Mouse (Mus musculus): ENCODE data around the gene Gm20388.

The Gm20388 gene

DNA sequence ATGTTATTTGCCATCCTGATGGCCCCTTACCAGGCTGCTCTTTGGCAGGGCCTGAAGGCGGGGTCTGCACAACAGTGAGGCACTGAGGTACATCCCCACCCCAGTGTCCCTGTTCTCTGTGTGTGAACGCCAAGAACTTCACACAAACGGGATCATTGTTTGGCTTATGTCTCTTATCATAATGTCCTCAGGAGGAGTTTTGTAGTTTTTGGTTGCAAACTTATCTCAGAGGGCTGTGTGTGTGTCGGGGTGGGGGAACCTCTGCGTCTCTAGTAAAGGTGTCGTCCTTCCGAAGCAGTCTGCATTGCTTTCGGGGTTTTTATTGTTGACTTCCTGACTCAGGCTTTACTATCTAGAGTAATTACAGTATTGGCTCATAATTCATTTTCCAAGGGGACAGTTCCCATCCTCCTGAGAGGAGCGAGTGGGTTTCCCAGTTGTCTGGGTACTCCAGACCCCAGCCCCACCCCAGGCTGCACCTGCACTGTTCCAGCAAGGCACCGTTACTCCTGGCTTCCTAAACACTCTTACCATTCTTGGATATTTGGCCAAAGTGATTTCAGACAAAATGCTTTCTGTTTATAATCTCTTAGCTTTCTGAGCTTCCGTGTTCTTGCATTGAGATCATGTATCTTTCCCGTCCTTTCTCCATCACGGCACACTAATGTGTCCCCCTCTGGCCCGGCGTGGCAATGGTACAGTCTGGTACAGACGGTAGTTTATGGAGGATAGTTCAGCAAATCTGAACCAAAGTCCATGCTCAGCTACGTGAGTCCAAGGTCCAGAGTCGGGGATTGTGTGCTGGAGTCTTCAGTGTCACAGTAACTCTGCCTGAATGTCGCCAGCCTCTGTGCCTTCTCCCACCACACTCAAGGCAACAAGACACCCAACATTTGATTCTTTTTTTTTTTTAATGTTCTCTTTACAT lies 3909.3 kb downstream of the Gm20388 start:
- DNase-seq (ENCODE audit: extremely low spot score, low read depth, low spot score) = no peak

DNA sequence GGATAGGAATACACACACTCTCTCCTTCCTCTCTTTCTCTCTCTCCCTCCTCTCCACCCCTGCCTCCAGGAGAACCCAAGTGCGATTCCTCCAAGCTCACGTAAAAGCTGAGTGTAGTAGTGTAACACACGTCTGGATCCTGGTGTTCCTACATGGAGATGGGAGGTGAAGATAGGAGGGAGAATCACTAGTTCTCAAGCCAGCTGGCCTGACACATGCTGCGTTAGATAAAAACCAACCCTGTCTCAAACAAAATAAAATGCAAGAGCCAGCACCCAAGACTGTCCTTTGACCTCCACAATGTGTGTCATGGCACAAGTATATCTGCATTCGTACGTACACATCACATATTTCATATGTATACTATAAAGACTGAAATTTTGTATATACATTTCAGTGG lies 3910.1 kb downstream of the Gm20388 start:
- no peak for DNase-seq (ENCODE audit: extremely low spot score, low read depth, low spot score)

GRCm38 (mm10) chr8:123823111-123823510 lies 3912.5 kb downstream of the Gm20388 start:
- no peak for DNase-seq (ENCODE audit: extremely low spot score, low read depth, low spot score)

- no peak for DNase-seq (ENCODE audit: extremely low spot score, low read depth, low spot score)
These were observed 3913.0 kb downstream of the Gm20388 start for GRCm38 (mm10) chr8:123823532-123824123.

DNA sequence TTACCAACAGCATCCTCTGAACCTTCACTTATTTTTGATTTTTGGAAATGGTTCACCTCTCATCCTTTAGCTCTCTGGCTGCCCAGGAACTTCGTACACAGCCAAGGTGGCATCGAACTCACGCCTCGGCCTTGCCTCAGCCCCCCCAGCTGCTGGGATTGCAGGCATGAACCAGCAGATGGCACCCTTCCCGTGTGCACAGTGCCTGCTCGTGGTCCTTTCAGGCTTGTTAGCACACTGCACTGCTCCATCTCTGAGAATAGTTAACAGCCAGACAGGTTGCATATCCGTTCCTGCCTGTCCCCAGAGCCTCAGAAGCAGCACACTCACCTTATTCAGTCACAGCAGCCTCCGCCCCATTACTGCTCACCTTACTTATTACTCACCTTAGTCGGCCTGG lies 3915.4 kb downstream of the Gm20388 start:
- DNase-seq (ENCODE audit: extremely low spot score, low read depth, low spot score) = no peak

DNA sequence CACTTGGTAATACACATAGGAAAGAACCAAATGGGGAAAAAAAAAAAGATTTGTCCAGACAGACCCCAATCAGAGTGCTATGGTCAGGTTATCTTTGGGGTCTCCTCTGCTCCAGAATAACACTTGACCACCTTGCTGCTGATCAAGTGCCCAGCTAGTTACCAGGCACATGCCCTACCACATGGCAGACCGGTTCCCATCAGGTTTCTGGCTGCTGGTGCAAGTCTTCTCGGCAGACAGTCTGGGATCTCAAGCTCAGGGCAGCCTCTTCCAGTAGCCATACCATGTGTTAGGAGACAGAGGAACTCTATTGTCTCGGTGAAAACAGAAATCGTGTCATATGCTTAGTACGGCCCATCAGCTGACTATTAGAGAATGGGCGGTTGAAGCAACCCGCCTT lies 3916.1 kb downstream of the Gm20388 start:
- DNase-seq (ENCODE audit: extremely low spot score, low read depth, low spot score) = no peak

DNA sequence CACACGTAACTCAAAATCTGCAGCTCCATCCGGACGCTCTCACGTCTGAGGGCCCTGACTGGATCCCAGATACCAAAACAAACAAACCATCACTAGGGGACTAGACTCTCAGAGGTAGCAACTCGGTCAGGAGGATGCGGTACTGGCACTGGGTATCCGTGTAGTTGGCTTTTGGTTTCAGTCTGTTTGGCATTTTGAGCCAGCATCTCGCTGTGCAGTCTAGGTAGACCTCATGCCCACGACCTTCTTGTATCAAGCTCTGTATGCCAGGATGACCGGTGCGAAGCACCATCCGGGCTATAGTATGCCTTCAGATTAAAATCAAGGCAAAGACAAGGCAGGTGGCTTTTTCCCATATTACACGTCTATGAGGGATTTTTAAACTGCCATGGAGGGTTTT lies 3916.9 kb downstream of the Gm20388 start:
- DNase-seq (ENCODE audit: extremely low spot score, low read depth, low spot score) = no peak

- no peak for DNase-seq (ENCODE audit: extremely low spot score, low read depth, low spot score)
These were observed 3922.1 kb downstream of the Gm20388 start for GRCm38 (mm10) chr8:123832757-123833156.

DNA sequence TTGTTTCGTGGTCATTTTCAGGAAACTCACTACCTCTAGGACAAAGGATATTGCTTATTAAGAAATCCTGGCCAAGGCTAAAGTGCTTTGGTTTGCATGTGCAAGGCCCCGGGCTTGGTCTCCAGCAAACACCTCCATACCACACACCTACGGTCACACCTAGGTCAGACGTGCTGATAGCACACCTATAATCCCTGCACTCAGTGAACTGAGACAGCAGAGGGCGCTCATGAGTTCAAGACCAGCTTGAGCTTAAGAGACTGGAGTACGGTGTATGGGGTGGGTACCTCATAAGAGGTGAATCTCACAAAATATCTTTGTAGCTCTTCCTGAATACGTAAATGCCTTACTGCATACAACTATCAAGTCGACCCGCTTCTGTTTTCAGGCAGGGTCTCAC lies 3924.8 kb downstream of the Gm20388 start:
- no peak for DNase-seq (ENCODE audit: extremely low spot score, low read depth, low spot score)

- DNase-seq (ENCODE audit: extremely low spot score, low read depth, low spot score) = no peak
These were observed 3925.7 kb downstream of the Gm20388 start for GRCm38 (mm10) chr8:123836354-123836753.

GRCm38 (mm10) chr8:123838496-123838895 lies 3927.9 kb downstream of the Gm20388 start:
- DNase-seq (ENCODE audit: extremely low spot score, low read depth, low spot score) = no peak

DNA sequence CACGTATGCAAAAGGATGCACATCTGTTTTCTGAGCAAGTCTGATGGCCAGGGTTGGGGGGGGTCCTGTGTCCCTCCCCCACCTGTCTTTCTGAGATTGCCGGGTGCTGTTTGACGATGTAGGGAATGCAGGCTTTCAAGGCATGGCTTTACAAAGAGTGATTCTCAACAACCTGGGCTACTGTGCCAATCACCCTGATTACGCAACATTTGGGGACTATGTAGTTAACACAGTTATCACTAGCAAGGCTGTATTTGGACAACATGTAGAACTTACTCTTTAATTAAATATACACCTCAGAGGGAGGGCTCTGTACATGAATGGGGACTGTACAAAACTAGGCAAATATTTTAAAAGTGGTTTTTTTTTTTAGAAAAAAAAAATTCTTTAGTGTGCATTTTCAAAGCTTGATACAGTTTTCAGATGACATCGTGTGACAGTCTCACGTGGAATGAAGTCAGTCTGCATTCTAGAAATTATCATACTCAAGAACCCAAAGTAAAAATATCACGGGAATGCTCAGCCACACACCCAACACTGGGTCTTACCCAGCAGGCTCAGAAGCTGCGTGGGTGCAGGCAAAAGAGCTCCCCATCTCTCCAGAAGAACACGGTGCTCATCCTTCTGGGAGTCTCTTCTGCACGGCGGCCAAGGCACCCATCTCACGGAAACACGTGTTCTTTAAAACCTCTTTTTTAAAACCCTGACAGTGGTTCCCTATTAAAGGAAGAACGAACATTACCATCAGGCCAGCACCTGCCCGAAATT lies 3930.1 kb downstream of the Gm20388 start:
- no peak for DNase-seq (ENCODE audit: extremely low spot score, low read depth, low spot score)

GRCm38 (mm10) chr8:123842086-123842485 lies 3931.4 kb downstream of the Gm20388 start:
- DNase-seq (ENCODE audit: extremely low spot score, low read depth, low spot score) = no peak

- DNase-seq (ENCODE audit: extremely low spot score, low read depth, low spot score) = no peak
These were observed 3933.7 kb downstream of the Gm20388 start for GRCm38 (mm10) chr8:123844341-123844740.

- no peak for DNase-seq (ENCODE audit: extremely low spot score, low read depth, low spot score)
These were observed 3934.5 kb downstream of the Gm20388 start for GRCm38 (mm10) chr8:123845114-123845513.

GRCm38 (mm10) chr8:123845991-123846390 lies 3935.3 kb downstream of the Gm20388 start:
- DNase-seq (ENCODE audit: extremely low spot score, low read depth, low spot score) = no peak

DNA sequence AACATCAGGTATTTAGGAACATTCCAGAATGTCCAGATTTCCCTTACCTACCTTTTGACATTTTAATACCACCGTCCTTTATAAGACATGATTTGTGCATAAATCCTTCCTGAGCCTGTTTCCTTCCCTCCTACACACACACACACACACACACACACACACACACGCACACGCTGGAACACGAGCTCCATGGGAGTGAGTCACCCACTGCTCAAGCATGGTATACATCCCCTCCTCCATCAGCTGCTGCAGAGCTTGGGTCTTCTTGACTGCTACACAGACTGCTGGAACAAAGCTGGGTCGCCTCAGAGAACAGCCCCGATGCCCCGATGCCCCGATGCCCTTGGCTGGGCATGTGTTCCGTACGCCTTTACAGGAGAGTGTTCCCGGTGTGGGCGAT lies 3935.9 kb downstream of the Gm20388 start:
- no peak for DNase-seq (ENCODE audit: extremely low spot score, low read depth, low spot score)

GRCm38 (mm10) chr8:123847546-123847945 lies 3936.9 kb downstream of the Gm20388 start:
- DNase-seq (ENCODE audit: extremely low spot score, low read depth, low spot score) = no peak

- no peak for DNase-seq (ENCODE audit: extremely low spot score, low read depth, low spot score)
These were observed 3938.7 kb downstream of the Gm20388 start for GRCm38 (mm10) chr8:123849352-123849751.

DNA sequence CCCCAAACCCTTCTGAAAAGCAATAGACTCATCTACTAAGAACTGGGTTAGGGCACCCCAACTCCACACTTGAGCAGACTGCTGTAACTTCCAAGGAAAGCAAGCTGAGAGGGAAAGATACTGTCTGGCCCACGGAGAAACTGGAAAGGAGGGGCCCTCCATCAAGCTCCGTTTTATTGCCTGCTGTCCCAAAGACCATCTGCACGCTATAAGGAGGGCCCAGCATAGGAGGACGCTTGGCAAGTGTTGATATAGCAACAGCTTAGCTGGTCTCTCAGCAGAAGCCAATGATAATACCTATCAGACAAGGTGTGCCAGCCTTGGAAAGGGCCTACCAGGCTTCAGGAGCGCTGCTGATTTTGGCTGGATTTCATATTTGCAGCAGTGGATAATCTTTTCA lies 3940.9 kb downstream of the Gm20388 start:
- no peak for DNase-seq (ENCODE audit: extremely low spot score, low read depth, low spot score)

- DNase-seq (ENCODE audit: extremely low spot score, low read depth, low spot score) = no peak
These were observed 3943.6 kb downstream of the Gm20388 start for GRCm38 (mm10) chr8:123854252-123854651.
